Mouse (Mus musculus) liver (tissue): ENCODE data around the gene Man1a.

Experiments used
- DNase-seq: peaks from one replicate; pipeline ENCODE4 v3.0.0-alpha.2; 2020; ENCODE audit warnings: mixed read lengths

The Man1a gene

DNA sequence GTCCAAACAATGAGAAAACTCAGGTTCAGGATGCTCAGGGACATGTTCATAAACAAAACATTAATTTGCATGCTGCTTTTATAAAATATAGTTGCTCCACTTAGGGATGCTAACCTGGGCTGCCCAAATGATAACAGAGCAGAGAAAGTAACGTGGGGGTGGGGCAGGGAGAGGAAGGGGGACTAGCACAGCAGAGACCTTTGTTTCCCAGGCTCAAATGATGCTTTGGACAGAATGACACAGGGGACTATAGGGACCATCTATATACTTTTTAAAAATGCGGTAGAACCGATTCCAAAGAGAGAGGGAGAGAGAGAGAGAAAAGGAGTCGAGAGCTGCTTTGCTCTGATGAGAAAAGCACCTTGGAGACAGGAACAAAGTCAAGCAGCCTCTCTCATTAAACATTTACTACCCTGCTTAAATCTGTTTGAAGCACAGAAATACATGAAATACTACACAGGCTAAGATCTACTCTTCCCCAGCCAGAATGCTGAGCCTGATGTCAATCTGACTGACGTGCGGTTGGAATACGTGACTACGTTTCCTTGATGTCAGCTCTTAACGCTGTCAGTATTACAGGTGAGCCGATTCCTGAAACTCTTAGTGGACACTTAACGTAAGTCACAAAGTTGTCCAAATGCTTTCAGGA, 63.1 kb downstream of the Man1a start:
- DNase-seq = no peak

DNA sequence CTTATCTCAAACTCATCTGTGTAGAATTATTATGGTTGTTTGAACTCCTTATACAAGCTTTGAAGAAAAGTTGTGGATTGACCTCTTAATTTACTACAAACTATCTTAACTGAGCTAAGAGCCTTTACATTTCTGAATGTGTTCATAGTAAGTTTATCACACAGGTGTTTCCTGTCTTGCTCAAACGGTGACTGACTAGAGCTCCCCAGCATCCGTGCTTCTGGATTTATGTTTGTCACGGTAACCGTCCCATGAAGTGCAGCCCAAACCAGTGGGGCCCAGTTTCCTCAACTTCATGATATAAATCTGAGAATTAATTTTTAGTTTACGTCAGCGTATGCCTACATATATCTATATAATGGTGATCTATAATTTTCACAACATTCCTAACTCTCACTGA, 67.3 kb downstream of the Man1a start:
- no peak for DNase-seq

DNA sequence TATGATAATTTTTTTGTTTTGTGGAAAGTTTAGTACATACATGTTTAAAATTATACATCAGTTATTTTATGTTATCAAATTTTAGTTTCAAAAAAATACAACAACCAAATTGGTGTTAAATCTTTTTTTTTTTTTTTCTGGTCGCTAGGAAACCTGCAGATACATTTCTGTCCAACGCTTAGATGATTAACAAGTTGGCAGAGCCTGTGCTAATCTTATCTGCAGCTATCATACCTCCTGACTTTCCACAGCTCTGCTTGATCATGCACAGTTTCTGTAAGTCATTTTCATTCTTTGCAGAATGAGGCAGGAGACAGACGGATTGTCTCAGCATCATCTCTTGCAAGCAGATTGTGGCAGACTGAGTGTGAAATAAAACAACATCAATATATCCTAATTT, 69.5 kb downstream of the Man1a start:
- DNase-seq = no peak

DNA sequence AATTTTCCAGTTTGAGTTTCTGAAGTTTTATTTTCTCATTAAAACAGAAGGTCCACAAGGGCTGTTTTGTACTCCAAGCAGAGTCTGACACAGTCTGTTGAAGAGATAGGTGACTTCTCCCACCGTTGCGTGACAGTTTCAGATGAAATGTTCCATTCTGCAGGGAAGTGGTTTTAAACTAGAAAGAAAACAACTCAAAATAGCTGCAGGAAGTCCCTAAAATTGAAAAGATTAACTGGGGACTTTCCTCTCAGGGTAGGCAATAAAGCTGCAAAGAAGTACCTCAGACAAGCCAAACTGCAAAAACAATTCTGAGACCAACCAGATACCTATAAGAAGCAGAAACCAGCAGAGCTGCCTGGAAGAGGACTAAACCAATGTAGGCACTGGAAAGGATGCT, 70.6 kb downstream of the Man1a start:
- DNase-seq = no peak

DNA sequence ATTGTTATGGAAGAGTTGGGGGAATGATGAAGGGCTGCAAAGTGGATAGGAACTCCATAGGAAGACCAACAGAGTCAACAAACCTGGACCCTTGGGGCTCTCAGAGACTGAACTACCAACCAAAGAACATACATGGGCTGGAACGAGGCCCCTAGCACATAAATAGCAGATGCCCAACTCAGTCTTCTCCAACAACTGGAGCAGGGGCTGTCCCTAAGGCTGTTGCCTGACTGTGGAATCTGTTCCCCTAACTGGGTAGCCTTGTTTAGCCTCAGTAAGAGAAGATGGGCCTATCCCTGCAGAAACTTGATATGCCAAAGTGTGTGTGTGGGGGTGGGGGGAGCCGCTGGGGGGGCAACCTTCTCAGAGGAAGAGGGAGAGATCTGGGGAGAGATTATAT, 73.5 kb downstream of the Man1a start:
- no peak for DNase-seq

DNA sequence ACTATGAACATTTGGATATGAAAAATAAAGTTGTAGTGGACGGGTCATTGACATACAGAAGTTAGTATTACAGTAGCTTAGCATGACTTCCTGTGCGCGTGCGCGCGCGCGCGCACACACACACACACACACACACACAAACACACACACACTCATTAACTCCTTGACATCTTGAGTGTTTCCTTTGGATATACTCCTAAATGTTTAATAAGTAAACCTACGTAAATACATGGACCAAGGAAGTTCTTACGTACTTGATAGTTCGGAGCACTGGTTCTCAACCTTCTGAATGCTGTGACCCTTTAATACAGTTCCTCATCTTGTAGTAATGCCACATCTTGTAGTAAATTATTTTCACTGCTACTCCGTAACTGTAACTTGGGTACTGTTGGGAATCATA, 79.1 kb downstream of the Man1a start:
- DNase-seq = no peak

DNA sequence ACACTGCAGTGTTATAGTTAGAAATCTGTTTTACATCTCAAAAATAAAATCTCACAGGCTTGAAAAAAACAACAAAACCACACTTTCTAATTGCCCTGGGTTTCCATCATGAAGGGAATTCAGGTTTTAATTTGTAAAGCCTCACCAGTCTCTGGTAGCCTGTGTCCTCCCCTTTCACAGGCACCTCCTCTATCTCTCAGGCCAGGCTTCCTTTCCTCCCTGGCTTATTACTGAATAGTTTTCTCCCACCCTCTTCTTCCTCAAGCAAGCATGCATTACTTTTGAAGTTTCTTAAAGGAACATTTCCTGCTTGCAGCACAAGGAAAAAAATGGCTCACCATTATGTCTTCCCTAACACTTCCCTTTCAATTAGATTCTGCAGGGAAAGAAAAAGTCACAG, 80.2 kb downstream of the Man1a start:
- DNase-seq = no peak

DNA sequence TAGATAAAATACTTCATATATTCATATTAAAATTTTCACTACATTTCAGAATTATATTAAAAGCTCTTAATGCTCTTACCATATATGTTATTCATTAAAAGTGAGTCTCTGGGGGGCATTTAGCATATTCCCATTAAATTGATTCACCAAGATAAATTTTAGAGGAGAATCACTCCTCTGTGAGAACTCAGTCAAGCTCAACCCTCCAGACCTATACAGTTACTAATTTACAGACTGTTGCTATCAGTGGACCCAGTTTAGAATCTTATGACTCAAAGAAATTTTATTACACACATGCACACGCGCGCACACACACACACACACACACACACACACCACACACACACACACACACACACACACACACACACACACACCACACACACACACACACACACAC, 81.8 kb downstream of the Man1a start:
- no peak for DNase-seq

DNA sequence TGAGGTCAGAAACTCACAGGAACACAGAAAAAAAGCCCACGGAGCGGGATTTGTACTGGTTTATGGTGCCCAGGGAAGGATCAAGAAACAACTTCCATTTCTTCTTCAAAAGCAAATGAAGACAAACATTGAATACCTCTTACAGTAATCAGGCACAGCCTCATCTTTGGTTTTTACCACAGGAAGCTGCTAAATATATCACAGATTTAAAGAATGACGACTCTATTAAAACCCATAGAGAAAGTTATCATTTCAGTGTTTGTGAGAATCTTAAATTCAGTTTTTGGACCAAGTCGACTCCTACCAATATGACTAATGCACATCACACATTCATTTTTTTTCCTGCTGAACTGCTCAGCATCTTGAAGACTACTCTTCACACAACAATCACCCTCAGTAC, 86.0 kb downstream of the Man1a start:
- no peak for DNase-seq

DNA sequence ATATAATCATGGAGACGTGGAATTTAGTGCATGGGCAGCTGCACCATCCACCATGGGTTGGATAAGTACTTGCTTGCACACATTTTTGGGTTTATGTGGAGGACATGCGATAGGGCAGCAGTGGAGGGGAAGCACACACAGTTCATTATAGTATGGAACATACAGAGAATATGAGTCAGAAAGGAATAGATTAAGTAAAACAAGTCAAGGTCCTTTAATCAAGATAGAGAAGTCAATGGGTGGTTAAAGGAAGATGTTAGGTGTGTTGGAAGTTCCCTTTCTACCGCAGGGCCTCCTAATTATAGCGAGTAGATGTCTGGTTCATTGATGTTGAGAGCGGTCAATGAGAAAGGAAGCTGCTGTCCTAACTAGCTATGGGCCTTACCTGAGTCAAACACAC, 91.5 kb downstream of the Man1a start:
- DNase-seq = no peak

DNA sequence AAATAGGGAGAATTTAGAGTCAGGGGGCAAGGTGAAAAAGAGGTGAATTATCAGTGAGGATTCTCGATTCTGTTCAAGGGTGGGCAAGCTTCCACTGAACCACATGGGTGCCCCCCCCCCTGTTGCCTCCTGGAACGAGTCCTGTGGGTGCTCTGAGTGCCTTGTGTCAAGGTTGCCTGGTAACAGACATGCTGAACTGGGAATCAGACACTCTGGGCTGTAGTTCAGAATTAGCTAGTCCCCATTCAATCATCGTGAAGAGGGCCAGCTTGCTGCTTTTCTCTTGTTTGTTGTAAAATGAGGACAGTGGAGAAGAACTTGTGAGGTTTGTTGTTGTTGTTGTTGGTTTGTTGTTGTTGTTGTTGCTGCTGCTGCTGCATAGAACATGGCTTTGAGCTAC, 92.3 kb downstream of the Man1a start:
- no peak for DNase-seq

DNA sequence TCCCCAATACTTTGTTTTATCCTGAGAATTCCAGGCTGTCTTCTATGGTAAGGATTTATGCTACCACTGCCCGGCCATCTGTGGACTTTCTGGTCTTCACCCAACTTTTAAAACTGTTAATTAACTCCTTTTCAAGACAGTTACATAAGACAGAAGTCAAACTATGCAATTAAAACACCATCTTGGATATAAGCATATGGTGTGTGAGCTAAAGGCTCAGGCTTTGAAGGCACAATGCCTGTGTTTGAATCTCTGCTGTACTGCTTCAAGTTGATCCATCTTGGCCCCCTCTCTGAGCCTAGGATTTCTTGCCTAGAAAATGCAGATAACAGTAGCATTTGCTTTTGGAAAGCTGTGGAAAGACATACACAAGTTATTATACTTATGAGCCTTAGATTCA, 97.8 kb downstream of the Man1a start:
- no peak for DNase-seq

DNA sequence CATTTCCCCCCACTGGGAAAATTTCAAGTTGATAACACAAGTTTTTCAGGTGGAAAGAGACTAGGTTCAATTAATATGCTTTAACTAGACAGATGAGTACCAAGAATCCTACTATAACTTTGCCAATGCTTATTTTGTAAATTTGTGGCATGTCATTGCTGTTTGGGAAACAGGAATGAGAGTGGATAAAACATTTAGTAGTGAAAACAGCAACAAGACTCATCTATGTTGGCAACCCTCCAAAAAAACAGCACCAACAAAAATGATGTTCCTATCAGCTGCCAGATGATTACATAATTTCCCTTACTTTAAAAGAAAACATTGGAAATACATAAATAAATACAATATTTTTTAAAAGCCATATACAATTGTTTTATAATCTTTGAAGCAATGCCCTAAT, 102.2 kb downstream of the Man1a start:
- no peak for DNase-seq

DNA sequence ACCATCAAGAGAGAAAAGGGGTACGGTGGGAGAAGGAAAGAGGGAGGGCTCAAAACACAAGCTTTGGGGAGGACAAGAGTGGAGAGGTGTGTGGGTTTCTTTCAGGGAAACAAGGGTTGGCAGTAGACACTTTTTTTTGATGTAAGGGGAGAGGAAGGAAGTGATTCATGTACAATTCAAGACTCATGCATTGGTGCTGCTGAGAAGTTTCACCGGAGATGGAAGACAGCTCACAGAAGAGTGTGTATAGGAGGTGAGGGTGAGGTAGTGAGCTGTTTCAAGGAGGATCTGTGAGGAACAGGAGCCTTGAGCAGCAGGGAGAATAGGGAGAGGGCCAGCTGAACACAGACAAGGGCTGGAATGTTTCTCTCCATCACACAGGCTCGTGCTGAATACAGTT, 116.7 kb downstream of the Man1a start:
- no peak for DNase-seq

DNA sequence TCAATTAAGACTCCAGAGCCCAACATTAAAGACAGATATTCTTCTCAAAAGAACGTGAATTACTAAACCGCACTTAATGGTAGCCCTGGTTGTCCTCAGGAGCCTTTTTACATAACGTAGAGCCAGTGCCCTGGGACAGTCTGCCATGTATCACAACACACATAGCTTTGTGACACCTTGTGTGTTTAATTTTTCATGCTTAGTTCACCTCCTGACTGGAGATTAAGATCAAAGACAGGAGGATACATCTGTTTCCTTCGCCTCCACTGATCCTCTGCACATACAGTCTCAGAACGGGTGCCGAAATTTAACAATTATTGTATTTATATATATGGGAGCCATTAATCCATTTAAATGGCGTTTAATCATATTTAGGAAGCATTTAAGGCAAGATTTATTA, 134.8 kb downstream of the Man1a start:
- no peak for DNase-seq

DNA sequence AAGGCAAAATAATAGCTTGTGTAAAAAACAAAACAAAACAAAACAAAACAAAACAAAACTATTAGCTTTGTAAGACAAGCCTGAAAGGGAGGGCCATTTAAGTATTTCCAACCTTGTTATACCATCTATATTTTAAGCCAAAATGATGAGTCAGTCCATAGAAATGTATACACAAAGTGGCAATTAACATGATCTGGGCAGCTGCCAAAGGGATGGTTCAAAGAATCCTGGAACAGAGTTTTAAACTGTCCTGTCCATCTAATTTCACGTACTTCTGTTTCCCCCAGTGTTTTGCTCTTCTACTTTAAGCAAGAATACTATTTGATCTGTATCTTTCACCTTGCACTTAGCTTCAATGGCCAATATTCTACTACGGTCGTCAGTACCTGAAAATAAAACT, 138.2 kb downstream of the Man1a start:
- no peak for DNase-seq

DNA sequence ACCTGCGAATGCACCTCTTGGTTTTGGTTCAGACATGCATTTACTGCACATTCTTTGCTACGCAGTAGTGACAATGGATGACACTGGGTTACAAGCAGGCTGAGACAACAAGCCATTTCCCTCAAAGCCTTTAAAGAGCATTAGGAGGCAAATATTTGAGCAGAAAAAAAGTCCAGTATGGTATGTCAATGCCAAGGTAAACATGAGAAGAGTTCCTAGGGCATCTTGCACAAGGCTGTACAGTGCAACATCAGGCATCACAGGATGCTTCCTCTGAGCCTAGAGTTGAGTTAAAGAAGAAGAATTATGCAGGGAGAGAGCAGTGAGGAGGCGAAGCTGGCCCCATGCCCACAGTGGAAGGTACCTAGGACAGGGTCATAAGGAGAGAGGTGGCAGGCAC, 140.3 kb downstream of the Man1a start:
- DNase-seq = no peak

DNA sequence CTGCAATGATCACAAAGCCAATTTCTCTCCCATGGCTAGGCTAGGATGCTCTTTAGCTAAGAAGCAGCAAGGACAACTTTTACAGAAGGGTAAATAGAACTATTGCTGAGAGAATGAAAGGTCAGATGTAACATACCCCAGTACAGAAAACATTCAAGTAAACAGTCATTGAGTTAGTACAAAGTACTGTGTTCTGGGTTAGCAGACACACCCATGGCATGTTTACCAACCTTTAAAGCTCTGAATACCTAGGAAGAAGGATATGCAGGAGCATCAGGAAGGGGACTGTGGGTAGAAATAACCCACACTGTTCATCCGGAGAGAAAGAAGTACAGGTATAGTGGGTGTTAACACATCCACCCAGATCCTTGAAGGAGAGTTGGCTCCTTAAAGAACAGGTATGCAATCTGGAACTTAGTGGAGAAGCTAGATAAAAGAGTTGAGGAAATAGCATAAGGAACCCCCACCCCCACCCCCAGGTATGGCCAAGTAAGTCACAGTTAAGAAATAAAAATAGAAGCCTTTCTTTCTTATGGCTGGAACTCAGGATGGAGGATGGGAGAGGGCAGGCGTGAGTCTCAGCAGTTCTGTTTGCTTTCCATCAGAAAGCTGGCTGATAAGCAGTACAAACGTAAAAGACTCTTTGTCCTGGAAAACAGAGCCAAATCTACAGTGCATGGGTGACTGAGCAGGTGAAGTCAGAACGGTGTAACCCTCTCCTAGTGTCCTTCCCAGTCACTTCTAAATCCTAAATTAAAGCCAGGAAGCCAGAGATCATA, 146.5 kb downstream of the Man1a start:
- no peak for DNase-seq

DNA sequence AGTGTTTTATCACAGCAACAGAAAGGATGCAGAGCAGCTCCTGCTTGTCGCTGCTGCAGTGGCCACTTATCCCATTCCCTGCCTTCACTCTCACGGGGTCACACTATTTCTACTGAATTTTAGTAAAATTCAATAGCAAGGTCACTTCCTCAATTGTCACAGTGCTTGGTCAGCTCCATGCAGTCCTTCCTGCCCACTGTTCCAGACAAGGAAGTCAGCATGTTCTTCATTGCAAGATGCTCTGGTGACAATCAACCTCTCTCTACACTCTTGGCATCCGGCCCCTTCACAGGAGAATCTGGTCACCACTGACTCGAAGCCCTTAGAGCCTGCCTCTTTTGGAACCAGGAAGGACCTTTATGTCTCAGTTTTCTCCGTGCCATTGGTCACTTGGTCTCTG, 148.5 kb downstream of the Man1a start:
- DNase-seq = no peak

DNA sequence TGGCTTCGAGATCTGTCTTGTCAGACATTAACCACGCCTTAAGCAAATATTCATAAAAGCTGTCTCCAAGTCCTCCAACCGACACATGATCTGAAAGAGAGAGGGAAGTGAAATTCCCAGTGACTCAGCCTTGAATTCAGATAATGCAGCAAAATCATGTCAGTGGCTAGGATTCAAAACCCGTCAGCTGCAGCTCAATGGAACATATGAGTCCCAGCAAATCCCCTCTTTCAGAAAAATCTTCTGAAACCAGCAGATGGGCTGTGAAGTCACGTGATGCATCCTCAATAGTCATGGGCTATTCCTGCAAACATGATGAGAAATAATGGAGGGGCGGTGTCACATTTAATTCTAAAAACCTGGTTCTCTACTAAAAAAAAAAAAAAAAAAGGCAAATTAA, 151.0 kb downstream of the Man1a start:
- no peak for DNase-seq

DNA sequence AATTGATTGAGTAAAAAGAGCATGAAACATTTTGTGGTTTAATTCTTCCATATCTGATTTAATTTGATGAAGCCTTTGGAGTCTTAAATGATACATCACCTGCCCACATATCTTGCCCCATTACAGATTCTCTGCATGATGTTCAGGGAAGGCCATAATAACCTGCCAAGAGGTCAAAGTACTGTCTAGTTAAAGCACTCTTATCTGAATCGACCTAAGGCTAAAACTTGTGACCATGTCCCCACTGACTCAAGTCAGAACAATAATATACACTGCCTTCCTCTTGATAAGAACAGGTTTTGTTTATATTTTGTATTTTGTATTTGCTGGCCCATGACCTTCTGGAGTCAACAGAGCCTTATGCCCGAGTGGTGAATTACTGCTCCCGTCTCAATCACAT, 154.2 kb downstream of the Man1a start:
- no peak for DNase-seq

DNA sequence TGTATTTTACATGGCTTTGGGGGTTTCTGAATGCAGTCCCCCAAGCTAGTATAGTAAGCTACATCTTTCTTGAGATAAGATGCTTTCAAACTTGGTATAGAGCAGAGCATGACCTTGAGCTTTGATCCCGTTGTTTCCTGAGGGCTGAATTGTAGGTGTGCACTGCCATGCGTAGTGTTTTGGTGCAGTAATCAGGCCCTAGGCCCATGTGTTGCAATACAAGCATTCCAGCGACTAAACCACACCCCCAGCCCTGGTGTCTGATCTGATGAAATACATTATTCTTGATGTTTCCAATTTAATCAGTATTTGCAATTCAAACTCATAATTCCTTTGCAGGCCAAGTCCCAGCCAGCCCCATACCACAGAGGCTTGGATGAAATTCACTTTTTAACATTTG, 158.9 kb downstream of the Man1a start:
- no peak for DNase-seq

DNA sequence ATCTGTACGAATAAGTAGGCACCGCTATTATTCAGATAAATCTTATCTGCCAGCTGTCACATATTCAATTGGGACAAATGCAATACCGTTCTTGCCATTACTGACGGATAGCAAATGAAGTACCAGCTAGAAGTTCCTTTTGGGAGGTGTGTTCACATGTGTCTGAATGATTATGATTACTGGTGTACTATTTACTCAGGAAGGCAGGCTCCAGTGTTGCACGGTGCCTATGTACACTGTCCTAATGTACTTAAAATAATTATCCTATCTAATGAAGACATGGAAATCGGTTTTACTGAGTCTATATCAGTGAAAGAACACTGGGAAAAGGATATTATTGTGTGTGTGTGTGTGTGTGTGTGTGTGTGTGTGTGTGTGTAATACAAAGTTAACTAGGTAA, 160.7 kb downstream of the Man1a start:
- DNase-seq = no peak

DNA sequence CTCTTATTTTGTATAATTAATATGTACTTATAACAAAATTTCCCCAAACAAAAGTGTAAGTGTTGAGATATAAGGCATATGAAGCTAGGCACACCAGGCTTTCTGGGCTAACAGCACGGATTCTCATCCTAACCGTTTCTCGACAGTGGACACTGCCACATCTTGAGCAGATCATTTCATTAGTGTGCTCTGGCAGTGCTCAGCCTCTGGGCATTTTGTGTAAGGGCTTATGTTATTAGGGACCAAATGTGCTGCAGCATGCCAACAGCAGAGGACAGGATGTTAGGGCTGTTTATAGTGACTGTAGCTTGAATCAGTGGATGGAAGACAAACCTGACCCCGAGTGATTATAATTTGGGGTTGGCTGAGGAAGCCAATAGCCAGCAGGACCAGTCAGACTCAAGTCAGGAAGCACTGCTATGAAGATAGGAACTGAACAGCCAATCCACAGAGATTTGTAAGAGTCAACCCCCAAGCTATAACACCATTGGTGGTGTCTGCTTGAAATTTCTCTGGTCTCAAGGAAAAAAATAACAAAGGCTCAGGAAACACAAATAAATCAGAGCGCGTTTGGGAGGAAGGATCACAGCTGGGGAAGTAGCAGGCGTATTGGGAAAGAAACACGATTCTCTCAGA, 161.3 kb downstream of the Man1a start:
- no peak for DNase-seq
